Mouse (Mus musculus) adrenal gland, adult 2 months (tissue): ENCODE results near the gene Btg1-ps1. TPM values are rescaled to one million over a fixed set of nuclear protein-coding genes. Genes with fewer than 3 reads are reported as not detected.
"Not testable (repeated sequence)": the region's sequence is repeated elsewhere in the genome, so short reads cannot be mapped to it uniquely, and the experiment has no call there.

Source experiments
- DNase-seq: peaks from one replicate; pipeline ENCODE4 v3.0.0; 2021
- long read RNA-seq: library from polyadenylated mRNA; stranded (forward); transcript quantifications from one replicate; pipeline ENCODE4 v2.0.0, GENCODE M21; 2021
- polyA plus RNA-seq: library from polyadenylated mRNA; depleted of rRNA; stranded (reverse); fragments of >200 nt; gene quantifications from 2 replicates; pipeline ENCODE4 v1.2.3, GENCODE M21; 2012; rRNA removed
- total RNA-seq, 2 experiments: library from RNA; stranded (reverse); gene quantifications; 2 replicates each; pipeline ENCODE4 v1.2.3; 2021

The Btg1-ps1 gene
- total RNA-seq: not detected
- polyA plus RNA-seq: not detected in 2 replicates
- long read RNA-seq: 0 reads

DNA sequence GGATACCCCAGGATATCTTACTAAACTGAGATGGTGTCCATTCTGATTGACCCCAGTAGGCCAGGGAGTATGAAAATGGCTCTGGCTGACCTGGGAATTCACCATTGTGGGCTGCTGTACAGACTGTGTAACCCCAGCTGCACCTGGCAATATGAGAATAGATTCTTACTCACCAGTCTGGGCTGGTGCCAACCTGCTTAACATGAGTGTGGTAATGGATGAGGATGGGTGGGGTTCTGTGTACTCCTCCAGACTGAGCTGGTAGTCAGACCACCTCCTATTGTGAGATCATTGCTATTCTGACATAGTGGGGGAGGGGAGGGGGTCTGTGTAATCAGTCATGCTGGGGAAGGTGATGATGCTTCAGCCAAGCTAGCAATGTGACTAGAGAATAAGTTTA is at the start of gene Btg1-ps1:
Gene Btg1-ps1, minus strand, starts transcription at position 219 of the 400 bp plus-strand sequence.
- DNase-seq: not testable (repeated sequence)

DNA sequence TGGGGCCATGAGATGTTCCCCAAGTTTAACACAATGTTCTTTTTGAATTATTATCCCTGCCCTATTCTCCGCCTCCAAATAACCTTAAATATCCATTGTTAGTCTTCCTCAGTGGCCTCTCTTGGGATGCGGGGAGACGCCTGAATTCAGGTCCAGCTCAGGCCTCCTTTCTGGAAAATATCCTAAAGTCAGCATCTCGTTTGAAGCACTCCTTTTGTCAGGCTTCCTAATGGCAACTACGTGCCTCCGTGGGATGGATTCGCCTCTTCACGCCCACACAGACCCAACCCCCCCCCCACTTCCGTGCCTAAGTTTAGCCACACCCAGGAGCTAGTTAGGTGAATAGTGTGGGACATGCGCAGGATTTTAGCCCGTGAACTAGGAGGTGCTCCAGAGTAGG is 47.6 kb upstream of the Btg1-ps1 start, which contains the start of gene Rhox10:
Gene Rhox10, plus strand, starts transcription at position 301 of the 400 bp plus-strand sequence.
- DNase-seq: no peak

- no peak for DNase-seq
These were observed 42.9 kb upstream of the Btg1-ps1 start for GRCm38 (mm10) chrX:38061544-38061943.

DNA sequence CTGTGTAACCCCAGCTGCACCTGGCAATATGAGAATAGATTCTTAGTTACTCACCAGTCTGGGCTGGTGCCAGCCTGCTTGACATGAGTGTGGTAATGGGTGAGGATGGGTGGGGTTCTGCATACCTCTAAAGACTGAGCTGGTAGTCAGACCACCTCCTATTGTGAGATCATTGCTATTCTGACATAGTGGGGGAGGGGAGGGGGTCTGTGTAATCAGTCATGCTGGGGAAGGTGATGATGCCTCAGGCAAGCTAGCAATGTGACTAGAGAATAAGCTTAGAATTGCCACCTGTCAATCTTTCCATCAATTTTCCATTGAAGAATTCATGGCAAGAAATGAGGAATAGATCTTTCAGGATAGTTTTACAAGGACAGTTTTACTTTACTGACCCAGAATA is 24.4 kb upstream of the Btg1-ps1 start, which contains the start of gene Btg1-ps2:
Gene Btg1-ps2, minus strand, starts transcription at position 101 of the 400 bp plus-strand sequence.
- not testable (repeated sequence) for DNase-seq

DNA sequence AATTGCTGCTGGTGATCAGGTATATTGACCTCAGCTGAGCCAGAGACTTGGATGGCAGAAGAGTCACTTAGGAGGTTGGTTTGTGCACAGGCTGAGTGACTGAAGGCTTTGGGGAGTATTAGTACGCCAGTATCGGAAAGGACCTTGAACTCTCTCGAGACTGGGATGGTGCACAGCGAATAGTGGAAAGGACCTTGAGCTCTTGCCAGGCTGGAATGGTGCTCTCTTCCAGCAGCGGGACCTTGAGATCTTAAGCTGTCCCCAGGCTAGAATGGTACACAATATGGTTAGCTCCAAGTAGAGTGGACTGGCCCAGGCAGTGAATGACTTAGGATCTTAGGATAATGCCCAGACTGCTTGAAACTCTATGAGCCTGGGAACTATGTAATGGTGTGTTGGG is 21.1 kb upstream of the Btg1-ps1 start:
- peak; percentile 54 for DNase-seq

GRCm38 (mm10) chrX:38033841-38034240 is 15.2 kb upstream of the Btg1-ps1 start:
- DNase-seq: no peak

- peak; percentile 64 for DNase-seq
These were observed 9.9 kb downstream of the Btg1-ps1 start for GRCm38 (mm10) chrX:38008756-38009155.

Other genes with a start within 250 kb of the Btg1-ps1 start
- not detected for gene Rhox5, start 214.0 kb downstream of the Btg1-ps1 start, total RNA-seq
- not detected in 2 replicates for gene Rhox5, start 214.0 kb downstream of the Btg1-ps1 start, polyA plus RNA-seq
- gene Rhox6, start 191.9 kb downstream of the Btg1-ps1 start, total RNA-seq: not detected
- gene Rhox6, start 191.9 kb downstream of the Btg1-ps1 start, polyA plus RNA-seq: not detected in 2 replicates
- not detected for gene Rhox7a, start 187.1 kb downstream of the Btg1-ps1 start, total RNA-seq
- not detected in 2 replicates for gene Rhox7a, start 187.1 kb downstream of the Btg1-ps1 start, polyA plus RNA-seq
- not detected for gene Rhox8, start 139.9 kb downstream of the Btg1-ps1 start, total RNA-seq
- not detected in 2 replicates for gene Rhox8, start 139.9 kb downstream of the Btg1-ps1 start, polyA plus RNA-seq
- gene Rhox7b, start 121.6 kb downstream of the Btg1-ps1 start, total RNA-seq: not detected
- not detected in 2 replicates for gene Rhox7b, start 121.6 kb downstream of the Btg1-ps1 start, polyA plus RNA-seq
- not detected for gene Rhox9, start 117.0 kb downstream of the Btg1-ps1 start, total RNA-seq
- not detected in 2 replicates for gene Rhox9, start 117.0 kb downstream of the Btg1-ps1 start, polyA plus RNA-seq
- not detected for gene Btg1-ps2, start 24.3 kb upstream of the Btg1-ps1 start, total RNA-seq
- gene Btg1-ps2, start 24.3 kb upstream of the Btg1-ps1 start, polyA plus RNA-seq: 0.51 TPM in 1 of 2 replicates, not detected in the other
- gene Rhox10, start 47.7 kb upstream of the Btg1-ps1 start, total RNA-seq: not detected
- not detected in 2 replicates for gene Rhox10, start 47.7 kb upstream of the Btg1-ps1 start, polyA plus RNA-seq
- gene Rhox11, start 66.3 kb upstream of the Btg1-ps1 start, total RNA-seq: not detected
- not detected in 2 replicates for gene Rhox11, start 66.3 kb upstream of the Btg1-ps1 start, polyA plus RNA-seq
- not detected for gene Rhox12, start 92.1 kb upstream of the Btg1-ps1 start, total RNA-seq
- not detected in 2 replicates for gene Rhox12, start 92.1 kb upstream of the Btg1-ps1 start, polyA plus RNA-seq
- gene Rhox13, start 102.4 kb upstream of the Btg1-ps1 start, total RNA-seq: not detected
- not detected in 2 replicates for gene Rhox13, start 102.4 kb upstream of the Btg1-ps1 start, polyA plus RNA-seq
- gene Zbtb33, start 171.0 kb upstream of the Btg1-ps1 start, total RNA-seq: 10 to 100 TPM; 24.7 to 37.7 TPM
- 1.5 and 1.9 TPM in 2 replicates for gene Zbtb33, start 171.0 kb upstream of the Btg1-ps1 start, polyA plus RNA-seq
- gene Tmem255a, start 233.6 kb upstream of the Btg1-ps1 start, total RNA-seq: 10 to 100 TPM; 22.3 to 32.6 TPM
- gene Tmem255a, start 233.6 kb upstream of the Btg1-ps1 start, polyA plus RNA-seq: 9.1 and 16.4 TPM in 2 replicates